Mouse (Mus musculus) right cerebral cortex, adult 18-20 months (tissue): ENCODE measurements around the gene Gm42906.

ENCODE experiments used
- DNase-seq: peaks from one replicate; pipeline ENCODE4 v3.0.0; 2022; ENCODE audit warnings: mixed read lengths

Gm42906 gene

DNA sequence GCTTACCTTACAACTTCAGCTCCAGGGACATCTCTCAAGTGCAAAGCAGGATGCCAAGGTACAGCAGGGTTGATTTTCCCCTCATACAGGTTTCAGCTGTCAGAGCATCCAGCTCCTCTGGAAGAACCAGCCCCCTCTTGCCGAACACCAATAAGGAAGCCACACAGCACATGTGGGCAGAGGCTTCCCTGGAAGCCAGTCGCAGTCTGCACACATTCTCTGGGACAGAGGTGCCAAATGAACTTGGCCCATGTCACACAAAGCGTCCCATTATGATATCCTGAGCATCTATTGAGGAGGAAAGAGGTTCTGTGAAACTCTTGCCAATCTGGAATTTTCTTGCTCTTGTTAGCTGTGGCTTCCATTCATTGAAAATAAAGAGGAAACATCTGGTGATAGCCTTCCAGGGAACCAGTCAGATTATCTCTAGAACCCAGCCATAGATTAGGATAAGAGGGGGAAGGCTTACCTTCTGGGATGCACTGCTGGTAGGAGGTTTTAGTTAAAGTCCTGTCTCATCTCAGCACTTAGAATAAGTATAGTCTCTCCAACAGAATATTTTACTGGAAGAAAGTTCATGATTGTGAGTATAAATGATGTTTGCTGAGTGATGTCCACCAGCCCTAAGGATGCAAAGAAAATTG is at the start of gene Gm42906:
Gene Gm42906, minus strand, starts transcription at position 51 of the 644 bp plus-strand sequence.
- no peak for DNase-seq

DNA sequence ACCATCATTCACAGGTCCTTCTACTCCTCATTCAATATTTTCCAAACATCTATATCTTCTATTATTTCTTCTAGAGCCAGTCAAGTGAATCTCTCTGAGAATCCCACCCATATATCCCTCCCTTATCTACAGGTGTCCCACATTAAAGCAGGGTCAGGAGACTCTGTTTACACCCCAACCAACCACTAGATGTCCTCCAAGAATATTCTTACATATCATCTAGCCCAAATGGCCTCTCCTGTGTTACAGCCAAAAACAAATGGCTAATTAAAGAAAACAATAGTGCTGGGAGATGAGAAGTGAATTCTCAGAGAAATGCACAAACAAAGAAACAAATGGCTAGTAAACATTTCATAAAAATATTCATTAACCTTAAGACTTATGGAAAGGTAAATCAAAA is 17.7 kb upstream of the Gm42906 start:
- DNase-seq: no peak

DNA sequence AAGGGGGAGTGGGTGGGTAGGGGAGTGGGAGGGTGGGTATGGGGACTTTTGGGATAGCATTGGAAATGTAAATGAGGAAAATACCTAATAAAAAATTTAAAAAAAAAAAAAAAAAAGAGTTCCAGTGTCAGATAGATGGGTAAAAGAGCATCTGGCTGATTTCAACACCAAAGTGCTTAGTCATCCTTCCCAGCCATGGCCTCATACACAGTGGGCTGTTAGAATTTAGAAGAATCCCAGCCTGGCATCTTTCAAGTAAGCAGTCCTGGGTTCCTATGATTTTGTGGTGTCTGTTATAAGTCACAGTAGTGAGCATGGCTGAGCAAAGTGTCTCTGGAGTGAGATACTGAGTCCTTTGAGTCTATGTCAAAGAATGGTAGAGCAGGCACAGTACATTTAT is 7.1 kb upstream of the Gm42906 start:
- DNase-seq: no peak

DNA sequence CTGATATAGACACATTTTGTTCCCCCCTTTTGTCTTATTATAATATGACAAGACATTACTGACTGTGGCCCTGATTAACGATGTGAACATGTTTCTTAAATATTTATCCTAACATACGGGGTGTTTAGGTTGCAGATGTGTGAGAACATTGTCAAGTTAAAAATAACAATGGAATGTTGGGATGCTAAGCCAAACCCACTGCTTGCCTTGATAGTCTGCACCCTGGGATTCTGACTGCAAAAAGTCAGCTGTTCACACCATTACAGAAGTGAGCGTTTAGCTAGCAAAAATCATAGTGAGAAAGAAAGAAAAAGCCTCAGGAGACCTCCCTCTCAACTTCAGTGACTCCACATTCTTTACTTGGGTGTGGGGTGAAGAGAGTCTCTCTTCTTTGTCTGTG is 1.5 kb downstream of the Gm42906 start:
- DNase-seq: no peak

DNA sequence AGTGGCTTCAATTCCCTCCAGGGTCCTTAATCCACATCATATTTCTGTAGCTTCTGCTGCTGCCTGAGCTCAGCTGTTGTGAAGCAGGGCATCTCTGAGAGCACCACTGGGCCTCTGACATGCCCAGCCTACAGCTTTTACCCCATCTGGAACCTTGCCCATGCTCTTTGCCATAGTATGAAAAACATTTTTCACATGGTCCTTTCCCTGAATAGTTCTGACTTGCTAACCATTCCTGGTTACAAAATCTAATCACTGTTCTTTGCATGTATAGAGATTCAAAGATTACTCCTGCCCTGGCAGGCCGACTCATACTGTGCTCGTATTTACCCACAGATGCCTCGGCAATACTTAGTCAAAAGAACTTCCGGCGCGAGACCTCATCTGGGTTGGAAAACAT is 5.3 kb downstream of the Gm42906 start:
- no peak for DNase-seq

DNA sequence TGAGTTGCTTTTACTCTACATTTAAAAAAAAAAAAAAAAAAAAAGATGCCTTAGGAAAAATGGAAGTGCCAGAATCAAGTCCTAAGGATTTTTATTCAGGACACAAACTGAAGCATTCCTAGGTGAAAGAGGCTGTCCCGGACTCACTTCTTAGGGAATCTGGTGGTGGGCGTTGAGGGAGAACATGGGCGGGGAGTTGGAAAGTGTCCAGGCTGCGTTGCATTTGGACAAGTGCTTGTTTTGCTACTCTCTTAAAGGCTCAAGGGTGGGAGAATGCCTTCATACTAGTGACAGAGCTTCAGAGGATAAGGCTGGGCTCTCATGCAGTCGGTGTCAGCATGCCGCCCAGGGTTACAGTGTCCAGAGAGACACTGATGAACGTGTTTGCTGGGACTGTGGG is 6.1 kb downstream of the Gm42906 start:
- DNase-seq: peak; percentile 40

DNA sequence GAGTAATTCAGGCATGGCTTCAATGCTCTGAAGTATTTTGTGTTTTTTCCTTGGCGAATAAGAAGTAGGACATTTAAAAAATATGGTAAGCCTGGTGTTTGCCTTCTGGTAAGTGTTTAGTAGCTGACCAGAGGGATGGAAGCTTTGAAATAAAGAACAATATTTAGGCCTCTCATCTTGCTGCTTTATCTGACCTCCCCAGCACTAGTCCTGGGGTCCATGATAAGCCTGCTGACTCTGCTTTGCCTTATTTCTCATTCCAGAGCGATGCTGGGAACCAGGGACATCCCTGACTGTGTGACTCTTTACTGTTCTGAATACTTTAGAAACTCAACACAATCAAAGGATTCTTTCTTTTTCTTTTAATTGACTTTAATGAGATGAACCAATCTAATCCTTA is 9.4 kb downstream of the Gm42906 start:
- DNase-seq: no peak

DNA sequence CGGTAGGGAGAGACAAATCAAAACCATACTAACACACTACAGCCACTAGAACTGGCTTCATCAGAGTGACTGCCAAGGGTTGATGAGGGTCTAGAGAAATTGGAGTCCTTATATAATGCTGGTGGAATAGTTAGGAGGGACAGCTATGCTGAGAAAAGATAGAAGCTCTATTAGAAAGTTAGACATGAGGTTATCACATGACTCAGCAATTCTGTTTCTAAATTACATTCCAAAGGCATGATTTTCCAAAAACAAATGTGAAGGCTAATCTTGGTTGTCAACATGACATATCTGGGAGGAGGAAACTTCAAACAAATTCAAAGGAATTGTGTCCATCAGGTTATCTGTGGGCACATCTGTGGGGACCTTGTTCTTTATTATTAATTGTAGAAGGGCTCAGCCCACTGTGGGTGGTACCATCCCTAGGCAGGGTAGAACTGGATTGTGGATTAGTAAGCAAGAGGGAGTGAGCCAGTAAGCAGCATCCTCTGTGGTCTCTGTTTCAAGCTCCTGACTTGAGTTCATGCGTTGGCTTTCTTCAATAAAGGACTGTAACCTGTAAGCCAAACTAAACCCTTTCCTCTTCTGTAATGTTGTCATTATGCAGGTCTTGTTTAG is 10.4 kb downstream of the Gm42906 start:
- DNase-seq: no peak

DNA sequence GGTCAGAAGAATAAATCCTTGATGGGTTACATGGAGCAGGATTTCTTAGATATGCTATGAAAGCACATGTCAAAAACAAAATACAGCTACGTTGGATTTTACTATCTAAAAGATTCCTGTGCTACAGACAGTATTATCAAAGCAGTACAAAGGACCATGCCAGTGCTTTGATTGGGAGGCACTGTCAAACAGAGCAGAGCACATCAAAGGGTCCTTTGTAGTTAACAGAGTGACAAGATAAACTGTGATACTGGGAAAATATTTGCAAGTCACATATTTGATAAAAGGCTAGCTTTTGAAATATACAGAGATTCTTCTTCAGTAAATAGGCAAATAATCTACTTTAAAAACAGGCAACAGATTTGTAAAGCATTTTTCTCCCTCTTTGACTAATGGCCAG is 11.0 kb downstream of the Gm42906 start:
- DNase-seq: no peak

DNA sequence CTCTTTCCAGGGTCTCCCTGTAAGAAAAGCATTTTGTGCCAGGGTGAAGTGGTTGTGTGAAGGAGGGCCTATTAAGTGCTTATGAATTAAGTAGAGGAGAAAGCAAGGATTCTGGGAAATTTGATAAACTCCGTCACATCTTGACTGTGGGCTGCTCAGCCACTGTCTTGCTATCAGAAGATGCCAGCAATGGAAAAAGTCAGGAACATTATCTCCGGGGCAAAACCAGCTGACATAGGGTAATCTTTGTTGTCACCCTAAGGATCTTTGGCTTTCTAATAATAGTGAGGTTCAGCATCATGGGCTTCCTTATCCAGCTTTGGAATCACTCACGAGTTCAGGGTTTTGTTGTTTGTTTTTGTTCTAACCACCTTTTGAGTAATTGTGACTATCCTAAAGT is 14.3 kb downstream of the Gm42906 start:
- DNase-seq: no peak

DNA sequence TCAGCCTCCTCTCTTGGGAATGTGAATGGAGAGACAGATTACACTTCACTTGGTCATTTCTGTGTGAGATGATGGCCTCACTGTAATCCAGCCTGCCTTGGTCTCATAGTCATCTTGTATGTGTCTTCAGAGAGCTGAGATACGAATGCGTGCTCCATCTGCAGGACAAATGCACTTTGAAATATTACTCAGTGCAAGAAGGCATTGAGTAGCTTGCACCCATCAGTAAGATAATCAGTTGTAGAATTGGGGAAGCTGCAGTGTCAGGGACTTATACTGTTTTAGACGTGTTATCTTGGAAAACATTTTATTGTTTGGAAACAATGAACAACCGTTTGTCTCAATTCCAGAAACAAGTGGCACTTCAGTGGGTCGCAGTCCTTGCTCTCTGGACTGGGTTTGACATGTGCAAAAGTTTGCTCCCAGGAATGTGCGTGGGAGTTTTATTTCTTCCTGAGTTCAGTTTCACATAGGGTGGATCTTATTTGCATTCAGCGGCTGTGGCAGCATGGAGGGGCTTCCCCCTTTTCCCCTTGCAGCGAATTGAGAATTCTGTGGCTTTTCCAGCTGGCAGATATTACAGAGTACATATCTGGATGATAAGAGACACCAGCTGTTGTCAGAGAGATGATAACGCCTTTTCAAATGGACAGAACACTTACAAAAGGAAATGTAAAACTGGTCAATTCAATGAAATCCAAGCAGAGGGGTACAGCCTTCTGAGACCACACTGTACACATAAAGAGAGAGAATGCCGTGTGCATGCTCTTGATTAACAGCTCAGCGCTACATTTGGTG is 15.1 kb downstream of the Gm42906 start:
- DNase-seq: no peak

DNA sequence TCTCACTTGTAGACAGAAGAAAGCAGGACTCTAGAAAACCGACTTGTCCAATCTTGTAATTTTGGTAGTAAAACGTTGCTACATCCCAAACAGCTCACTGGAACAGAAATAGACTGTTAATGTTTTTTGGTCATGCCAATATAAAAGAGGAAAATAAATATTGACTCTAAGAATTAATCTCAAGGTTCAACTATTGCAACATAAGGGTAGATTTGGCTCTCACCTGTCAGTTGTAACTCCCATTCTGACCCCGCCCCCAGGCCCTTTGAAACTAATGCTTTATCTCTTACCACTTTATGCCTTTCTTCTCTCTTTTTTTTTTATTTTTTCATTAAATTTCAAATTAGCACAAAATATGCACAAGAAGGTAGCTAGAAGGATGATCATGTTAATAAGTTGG is 18.0 kb downstream of the Gm42906 start:
- no peak for DNase-seq

DNA sequence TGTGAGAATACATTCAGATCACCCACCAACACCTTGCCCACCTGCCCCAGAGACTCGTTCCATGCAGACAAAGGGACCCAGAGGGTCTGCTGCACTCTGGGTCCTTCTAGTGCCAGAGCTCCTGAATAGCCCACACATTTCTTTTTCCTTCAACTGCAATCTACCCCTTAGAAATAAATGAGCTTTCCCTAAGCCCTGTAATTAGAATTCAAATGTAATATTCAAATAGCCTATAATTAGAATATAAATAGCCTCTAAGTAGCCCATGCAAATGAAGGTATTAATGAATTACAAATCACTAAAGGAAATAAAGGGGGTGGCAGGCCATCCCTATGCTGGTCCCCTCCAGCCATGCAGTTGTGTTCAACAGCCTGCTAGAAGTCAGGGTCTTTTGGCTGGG is 18.7 kb downstream of the Gm42906 start:
- no peak for DNase-seq

DNA sequence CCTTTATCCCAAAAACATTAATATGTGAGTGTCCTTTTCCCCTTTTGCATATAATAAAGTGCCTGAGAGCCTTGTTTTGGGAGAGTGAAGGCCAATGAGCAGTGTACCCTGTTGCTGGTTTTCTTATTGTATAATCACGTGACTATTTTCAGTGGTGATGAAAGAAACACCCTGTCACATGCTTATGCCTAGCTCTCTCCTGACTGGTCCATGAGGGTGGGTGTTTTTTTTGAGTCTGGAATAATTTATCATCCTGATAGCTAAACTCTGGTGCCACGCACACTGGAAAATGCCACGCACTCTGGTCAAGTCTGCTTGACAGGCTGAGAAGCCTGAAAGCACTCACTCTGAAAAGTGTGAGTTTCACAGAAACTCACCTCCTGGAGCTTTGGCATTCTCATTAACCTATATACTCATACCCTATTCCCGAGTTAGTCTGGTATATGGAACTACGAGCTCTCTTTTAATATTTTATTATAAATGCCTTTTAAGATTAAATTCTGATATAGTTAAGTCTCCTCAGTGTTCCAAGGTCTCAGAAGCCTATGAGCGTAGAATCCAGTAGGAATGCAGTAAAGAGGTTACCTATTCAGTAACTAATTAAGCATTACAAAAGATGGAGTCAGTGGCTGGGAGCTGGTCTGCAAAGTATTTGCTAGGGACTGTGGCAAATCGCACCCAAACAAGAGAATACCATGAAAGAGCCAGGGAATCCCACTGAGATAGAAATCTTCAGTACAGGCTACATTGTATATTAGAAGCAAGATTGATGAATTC is 19.7 kb downstream of the Gm42906 start:
- no peak for DNase-seq

DNA sequence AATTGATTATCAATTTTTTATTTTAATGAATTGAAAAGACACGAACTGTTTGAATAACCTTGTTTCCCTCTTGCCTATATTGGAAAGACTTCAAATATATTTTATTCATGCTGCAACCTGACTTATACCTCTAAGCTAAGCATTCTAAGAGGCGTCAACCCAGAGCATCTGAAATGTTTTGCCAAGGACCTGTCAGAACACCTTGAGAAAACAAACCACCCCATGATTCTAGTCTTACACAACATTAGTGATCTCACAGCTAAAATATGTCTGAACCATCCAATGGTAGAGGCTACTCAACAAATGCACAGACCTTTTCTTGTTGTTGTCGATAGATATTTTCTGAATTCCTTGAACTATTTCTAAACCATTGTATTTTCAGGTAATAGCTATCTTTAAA is 20.5 kb downstream of the Gm42906 start:
- DNase-seq: no peak

DNA sequence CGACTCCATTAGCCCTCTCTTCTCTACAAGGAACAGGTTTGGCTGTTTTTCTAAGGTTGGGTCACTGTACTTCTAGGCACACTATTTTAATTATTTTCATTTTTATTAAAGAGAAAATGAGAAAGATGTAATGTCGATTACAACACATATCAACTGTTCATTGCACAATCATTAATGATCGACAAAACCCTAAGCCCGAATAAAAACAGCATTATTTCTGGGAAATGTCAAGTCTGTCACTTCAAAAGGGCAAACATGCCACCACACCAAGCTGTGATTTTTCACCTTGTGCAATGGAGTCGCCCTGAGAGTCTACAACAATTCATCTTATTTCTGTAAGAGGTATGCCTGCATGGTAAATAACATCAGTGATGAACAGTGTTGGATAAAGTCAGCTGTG is 21.7 kb downstream of the Gm42906 start:
- no peak for DNase-seq

DNA sequence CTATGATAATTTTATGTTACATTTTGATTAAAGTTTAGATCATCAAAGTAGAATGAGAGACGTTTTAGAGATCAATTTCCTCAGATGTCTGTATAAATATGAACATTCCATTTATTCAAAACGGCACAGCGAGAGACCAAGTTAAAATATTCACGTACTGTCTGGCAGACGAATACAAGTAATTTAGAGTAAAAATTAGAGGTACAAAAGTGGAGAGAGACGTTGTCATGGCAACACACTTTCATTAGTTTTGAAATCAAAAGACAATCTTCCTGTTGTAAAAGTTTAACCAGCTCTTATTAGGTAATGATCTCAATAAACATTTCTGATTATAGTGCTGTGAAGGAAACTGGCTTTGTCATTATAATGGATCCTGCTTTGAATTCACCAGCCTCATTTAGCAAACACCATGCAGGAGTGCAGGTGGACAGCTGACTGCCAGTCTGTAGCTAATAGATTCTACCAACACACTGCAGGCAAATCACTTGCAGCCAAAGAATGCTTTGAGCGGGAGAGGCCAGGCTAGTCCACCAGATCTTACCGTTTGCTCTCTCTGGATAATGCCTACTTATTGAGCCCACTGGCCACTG is 22.6 kb downstream of the Gm42906 start:
- DNase-seq: no peak

DNA sequence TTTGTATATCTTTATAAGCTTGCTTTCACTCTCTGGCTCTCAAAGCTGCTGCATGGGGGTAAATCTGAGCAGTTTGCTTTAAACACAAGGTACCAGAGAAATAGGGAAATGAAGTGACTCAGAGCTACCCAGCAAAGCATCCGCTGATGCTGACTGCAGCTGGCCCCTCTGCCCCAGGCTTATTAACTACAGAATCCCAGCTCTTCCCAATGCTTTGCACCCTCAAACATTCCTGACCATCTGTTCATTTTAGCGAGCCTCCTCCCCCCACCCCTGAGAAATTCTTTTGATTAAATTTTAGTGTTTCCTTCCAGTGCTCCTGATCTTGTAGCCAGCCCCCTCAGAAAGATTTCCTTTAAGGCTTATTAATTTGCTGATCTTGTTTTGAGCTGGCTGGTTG is 24.4 kb downstream of the Gm42906 start:
- DNase-seq: no peak

DNA sequence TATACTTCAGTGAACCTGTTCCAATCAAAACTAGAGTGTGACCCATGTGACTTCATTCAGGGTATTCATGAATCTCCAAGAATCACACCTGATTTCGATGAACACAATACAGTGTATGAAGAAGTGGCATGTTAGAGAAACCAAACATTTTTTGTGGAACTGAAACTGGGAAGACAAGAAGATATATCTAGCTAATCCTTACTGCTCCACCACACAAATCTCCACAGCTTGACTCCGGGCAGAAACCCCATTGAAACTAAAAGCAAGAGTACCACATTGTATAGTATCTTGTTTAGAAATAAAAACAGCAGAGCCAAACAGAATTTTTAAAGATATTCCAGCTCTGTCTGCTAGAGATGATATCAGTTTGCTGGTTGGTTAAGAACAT is 27.4 kb downstream of the Gm42906 start:
- DNase-seq: no peak

DNA sequence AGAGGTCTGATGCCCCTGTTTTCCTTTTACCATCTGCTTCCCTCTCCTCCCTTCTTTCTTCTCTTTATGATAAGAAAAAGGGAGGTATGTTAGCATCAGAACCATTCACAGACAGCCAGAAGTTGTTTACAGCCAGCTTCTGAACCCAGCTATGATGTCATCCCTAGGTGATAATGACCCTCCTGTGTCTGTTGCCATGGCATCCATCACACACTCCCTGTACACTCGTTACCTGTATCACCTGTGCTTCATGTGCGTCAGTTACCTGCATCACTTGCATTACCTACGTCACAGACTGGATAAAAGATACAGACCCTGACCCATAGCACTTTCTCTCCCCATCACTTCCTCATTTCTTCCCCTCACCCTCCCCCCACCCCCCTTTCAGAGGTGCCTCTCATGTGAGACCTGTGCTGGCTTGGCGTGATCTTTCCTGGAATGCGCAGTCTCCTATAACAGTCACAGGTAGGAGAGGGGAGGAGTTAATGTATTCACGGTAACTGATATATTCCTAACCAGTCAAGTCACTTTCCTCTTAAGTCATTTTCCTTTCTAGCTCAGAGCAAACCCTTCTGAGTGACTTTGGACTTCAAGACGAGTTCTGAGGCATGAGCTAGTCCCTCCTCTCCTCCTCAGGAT is 27.9 kb downstream of the Gm42906 start:
- no peak for DNase-seq

DNA sequence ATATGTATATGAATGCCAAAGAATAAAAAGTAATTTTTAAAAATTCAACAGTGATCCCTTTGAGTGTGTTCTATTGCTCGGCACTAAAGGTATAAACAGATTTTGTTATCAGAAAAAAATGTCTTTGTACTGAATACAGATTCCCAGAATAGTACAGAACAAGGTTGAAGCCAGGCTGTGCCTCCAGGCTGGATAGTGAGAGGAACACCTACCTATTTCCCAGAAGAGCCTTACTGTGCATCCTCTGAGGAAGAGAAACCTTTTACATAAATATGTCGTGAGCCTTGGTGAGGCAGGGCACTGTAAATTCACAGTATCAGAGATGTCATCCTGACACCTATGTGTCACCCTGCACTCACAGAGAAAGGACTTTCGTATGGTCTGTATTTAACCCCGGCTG is 31.8 kb downstream of the Gm42906 start:
- DNase-seq: peak; percentile 34

DNA sequence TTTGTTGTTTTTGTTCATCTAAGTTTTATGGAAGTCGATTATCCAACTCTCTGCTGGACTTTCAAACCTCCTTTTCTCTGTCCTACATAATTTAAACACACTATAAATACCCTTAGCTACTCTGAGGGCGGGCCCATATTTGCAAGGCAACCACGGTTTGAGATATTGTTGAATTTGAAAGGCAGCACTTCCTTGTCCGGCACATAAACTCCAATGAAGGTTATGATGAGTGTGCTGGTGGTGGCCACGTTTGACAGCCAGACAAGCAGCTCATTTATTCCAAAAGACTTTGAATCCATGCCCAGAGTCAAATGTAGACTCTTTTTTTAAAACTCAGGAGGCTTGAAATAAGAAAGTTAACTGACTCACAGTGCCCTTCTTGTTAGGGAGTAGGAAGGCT is 33.3 kb downstream of the Gm42906 start:
- DNase-seq: peak; percentile 25
